Mouse (Mus musculus) lung, postnatal 4 days (tissue): ENCODE measurements around the gene Entpd8.

ENCODE experiments used
- DNase-seq, 2 experiments: peaks; one replicate each; pipeline ENCODE4 v3.0.0; 2021

Gene Entpd8

GRCm38 (mm10) chr2:25095109-25095850 is 15.2 kb downstream of the Entpd8 start, which contains the start of gene Noxa1:
Gene Noxa1 (minus strand): TSS chr2:25095149.
- DNase-seq: peak; percentile 32 to 36

DNA sequence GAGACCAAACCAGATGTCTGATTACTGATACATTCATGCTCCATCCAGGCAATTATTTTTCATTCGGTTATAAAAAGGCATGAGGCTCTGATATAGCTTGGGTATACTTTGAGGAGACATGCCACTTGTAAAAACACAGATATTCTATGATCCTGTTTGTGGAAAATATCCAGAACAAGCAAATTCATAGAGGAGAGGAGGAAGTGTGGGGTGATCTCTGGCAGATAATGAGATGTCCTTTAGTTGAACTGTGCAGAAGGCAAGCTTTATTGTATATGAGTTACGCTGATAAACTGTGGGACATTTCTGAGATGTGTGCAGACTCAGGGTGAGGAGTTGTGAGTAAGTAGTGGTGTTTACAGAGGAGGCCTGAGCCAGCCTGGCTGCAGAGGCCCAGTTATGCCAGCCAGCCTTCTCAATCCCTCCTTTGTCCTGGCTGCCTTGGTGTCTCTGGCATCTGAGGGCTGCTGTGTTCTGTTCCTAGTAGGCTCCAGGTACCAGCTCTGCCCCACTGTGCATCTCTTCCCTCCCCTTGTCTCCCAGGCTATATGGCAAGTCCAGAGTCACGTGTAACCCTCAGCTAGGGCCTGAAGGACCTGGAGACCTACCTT is 18.0 kb downstream of the Entpd8 start:
- no peak for DNase-seq

- DNase-seq: peak; percentile 68 to 69
Observed at GRCm38 (mm10) chr2:25098956-25099355, 18.9 kb downstream of the Entpd8 start.

DNA sequence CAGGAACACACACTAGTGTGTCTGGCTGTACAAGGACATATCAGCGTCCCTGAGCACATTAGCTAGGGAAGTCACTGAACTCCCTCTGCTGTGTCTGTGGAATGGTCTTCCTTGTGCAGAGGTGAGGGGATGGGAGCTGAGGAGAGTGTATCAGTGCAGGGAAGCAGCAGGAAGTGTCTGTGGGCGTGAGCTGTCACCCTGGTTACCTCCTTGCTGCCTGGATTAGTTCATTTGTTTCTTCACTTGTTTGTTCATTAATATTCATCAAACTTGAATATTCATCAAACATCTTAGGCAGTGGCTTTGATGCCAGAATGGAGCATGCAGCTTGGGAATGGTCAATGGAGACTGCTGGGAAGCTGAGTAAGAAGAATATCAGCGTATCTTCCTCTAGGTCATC is 19.6 kb downstream of the Entpd8 start:
- DNase-seq: no peak

DNA sequence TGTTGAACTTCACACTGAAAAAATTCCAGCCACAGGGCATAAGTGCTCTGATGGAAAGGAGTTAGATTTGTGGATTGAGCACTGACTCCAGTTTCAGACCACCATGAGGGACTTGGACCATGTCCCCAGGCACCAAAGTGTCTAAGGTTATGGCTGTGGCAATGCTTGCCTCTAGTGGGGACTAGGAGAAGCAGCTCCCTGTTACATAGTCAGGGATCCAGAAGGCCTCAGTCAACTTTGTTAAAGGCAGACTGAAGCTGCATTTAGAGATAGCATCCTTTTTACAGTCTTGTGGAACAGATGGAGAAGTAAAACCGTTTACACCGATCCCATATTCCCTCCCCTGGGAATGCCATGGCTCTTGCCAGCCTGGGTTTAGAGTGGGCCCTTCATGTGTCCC is 24.0 kb downstream of the Entpd8 start:
- DNase-seq: no peak

DNA sequence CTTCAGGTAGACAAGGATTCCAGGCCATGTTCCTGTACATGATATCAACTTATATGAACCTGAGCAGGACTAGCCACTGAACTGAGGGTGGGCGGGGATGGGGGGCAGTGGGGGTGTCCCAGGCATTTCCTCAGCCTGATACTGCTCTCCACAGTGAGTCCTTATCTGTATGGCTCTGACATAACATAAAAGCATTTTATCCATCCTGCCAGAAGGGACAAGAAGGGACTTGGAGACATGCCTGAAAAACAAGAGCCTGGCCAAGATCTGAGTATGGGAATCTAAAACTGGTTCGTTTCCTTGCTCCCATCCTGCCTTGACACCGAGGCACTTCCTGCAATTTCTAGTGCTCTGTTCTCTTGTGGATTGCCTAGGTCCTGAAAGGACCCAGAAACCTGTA is 25.9 kb downstream of the Entpd8 start:
- DNase-seq: peak in 1 of 2 experiments; percentile 23

GRCm38 (mm10) chr2:25109487-25109886 is 29.4 kb downstream of the Entpd8 start:
- DNase-seq: no peak

GRCm38 (mm10) chr2:25110505-25111183 is 30.5 kb downstream of the Entpd8 start:
- DNase-seq: no peak

DNA sequence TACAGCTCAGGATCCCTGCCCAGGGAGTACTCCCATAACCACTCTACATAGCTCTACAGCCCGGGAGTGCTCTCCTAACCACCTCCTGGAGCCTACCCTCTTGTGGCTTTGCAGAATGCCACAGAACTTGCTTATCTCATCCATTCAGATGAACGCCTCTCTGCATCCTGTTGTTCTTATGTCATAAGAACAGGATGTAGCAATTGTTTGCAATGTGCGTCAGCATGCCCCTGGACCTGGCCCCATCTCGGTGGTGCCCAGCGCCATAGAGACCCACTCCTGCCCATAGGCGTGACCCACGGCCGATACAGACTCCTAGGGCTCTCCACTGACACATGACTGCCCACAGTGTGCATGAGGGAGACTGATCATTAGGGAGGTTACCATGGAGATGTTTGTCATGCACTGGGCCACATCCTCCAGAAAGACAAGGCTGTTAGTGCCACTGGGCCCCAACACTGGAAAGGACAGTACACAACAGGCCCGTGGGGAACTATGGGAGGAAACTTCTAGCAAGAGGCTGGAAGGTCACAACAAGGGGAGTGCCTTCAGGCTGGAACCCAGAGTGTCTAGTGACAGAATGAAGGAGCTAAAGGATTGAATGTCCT is 31.2 kb downstream of the Entpd8 start:
- DNase-seq: peak; percentile 81 to 92

DNA sequence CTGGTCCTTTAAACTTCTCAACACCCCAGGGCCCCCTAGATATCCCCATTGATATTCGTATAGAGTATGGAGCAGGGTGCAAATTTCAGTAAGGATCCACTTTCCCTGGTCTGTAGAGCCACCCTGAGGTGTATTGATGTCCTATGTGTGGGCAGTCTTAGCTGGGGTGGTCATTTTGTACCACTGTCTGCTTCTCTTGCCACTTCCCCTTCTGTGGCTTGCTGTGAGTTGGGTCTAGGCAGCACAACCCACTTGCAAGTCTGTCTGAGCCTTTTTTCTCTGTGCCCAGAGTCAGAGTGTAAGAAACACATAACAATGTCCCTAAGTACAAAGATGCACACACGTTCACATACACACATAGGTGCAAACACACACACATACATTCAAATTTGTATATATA is 34.2 kb downstream of the Entpd8 start:
- no peak for DNase-seq

GRCm38 (mm10) chr2:25115442-25115841 is 35.3 kb downstream of the Entpd8 start:
- no peak for DNase-seq

DNA sequence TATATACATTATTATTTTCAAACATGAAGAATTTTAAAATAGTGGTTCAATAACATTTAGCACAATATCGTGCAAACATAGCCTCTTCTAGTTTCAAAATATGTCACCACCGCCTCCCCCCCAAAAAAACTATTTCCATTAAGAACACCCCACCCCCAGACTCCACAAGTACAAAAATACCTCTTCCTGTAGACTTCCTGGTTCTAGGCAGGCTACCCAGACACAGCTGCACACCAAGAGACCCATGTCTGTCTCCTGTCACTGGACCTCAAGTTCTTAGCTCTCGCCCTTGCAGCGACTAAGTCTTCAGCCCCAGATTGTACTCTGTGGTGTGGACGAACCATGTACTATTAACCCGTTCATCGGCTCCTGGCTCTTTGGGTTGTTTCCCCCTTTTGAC is 40.9 kb downstream of the Entpd8 start:
- DNase-seq: no peak

GRCm38 (mm10) chr2:25122666-25123065 is 42.6 kb downstream of the Entpd8 start:
- DNase-seq: no peak

GRCm38 (mm10) chr2:25123527-25123926 is 43.4 kb downstream of the Entpd8 start:
- no peak for DNase-seq

GRCm38 (mm10) chr2:25124411-25124810 is 44.3 kb downstream of the Entpd8 start:
- no peak for DNase-seq

GRCm38 (mm10) chr2:25125146-25125545 is 45.0 kb downstream of the Entpd8 start:
- DNase-seq: no peak

DNA sequence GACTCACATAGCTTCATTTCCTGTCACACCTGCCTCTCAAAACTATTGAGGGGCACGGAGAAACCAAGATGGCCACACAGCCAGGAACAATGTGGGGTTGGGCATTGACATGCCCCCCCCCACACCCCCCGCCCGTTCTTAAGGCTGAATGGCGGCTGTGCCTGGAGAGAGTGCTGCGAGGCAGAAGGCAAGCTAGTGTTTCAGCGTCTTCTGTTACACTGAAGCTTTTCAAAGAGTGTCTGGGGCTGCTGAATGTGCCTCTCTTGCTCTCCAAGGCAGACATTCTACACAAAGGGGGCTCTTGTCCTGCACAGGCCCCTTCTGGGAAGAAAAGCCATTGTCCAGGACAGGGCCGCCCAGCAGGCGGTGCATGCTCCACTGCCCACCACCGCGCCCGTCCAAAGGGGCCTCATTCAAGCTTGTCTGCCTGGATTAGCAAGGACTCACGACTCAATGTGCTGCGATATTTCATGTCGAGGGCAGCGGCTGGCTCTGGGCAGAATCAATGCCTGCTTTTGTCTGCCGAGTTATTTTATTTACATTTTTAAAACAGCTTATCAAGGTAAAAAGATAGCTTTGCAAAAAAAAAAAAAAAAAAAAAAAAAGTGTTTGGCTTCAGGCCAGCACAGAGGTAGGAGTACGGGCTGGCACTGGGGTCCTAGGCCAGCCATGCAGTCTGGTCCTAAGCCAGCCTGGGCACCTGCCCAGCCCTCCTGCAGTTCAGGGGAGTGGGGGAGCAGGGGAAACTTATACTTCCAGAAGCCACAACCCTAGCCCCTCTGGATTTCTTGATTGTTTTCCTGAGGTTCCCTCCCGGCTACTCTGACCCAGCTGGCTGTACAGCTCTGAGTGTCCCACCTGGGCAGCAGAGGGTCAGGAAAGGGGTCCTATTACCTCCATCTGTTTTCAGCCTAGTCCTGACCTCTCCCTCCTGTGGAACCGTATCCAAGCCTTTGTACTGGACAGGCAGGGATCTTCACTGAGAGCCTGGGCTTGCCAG is 46.2 kb downstream of the Entpd8 start:
- no peak for DNase-seq

- DNase-seq: peak; percentile 71 to 80
Observed at GRCm38 (mm10) chr2:25127206-25127605, 47.1 kb downstream of the Entpd8 start.

DNA sequence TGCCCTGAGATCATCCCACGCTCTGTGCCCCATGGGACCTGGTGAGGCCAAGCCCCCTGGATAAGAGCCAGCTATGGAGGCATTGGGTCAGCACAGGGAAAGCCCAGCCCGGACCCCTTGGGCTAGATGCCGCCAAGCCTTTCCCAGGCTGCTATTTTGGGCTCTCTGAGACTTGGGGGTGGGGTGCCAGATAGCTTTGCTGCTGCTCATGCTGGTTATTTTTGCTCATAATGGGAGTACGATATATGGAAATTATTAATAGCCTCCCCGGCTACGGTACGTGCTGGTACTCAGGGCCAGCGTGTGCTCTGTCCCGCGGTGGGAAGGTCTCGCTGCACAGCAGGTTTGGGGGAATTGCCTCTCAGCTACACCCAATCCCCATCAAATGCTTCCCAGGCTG is 48.0 kb downstream of the Entpd8 start:
- DNase-seq: peak; percentile 32 to 62

GRCm38 (mm10) chr2:25131601-25132000 is 51.5 kb downstream of the Entpd8 start:
- DNase-seq: no peak
